Mouse (Mus musculus) kidney, embryonic 16.5 days (tissue): Measurements from ENCODE around the gene Edem3. TPM values are rescaled to one million over a fixed set of nuclear protein-coding genes. Genes with fewer than 3 reads are reported as not detected.

Experiments
- ATAC-seq: fragments of 200-750 bp; cut with Nextera tagmentation; 2 replicates; pipeline ENCODE4 v1.8.0; 2017; ENCODE audit warnings: moderate TSS enrichment; ENCODE audit not compliant: low FRiP score, low TSS enrichment
- H3K27ac ChIP-seq: fragments of 300-500 bp; sonication (generic); 2 replicates; pipeline ENCODE4 v1.5.1; 2014; ENCODE audit warnings: low read length
- H3K27me3 ChIP-seq: fragments of 300-500 bp; sonication (generic); 2 replicates; pipeline ENCODE4 v1.6.1; 2014; ENCODE audit warnings: low read length, control low read depth, mixed read lengths; ENCODE audit not compliant: insufficient read depth
- H3K36me3 ChIP-seq: fragments of 300-500 bp; sonication (generic); 2 replicates; pipeline ENCODE4 v1.6.1; 2014; ENCODE audit warnings: low read length, control low read depth, mixed read lengths; ENCODE audit not compliant: insufficient read depth
- H3K4me1 ChIP-seq: fragments of 300-500 bp; sonication (generic); 2 replicates; pipeline ENCODE4 v1.6.1; 2014; ENCODE audit warnings: low read length, control low read depth, mixed read lengths; ENCODE audit not compliant: insufficient read depth
- H3K4me2 ChIP-seq: fragments of 300-500 bp; sonication (generic); replicated peaks from 2 replicates; pipeline ENCODE4 v1.6.1; 2014; ENCODE audit warnings: low read depth, low read length
- H3K4me3 ChIP-seq: fragments of 300-500 bp; sonication (generic); 2 replicates; pipeline ENCODE4 v1.5.1; 2014; ENCODE audit warnings: mild to moderate bottlenecking, low read length
- H3K9ac ChIP-seq: fragments of 300-500 bp; sonication (generic); replicated peaks from 2 replicates; pipeline ENCODE4 v1.6.1; 2014; ENCODE audit warnings: low read length
- H3K9me3 ChIP-seq: fragments of 300-500 bp; sonication (generic); 2 replicates; pipeline ENCODE4 v1.6.1; 2016; ENCODE audit warnings: low read length, control low read depth
- WGBS: fragments of 180-500 bp; shearing (Covaris S2); extraction: QIAGEN DNeasy Blood & Tissue Kit; methylation state at CpG from one replicate; pipeline ENCODE4 v1.1.7; 2014; 5-methylcytosine and 5-hydroxymethylcytosine counted together
- polyA plus RNA-seq: library from polyadenylated mRNA; unstranded; fragments of >200 nt; fragmentation: Nextera tagmentation; extraction: Ambion mirVana; gene quantifications from 2 replicates; pipeline ENCODE4 v1.2.1, GENCODE M21; 2015

The Edem3 gene
- polyA plus RNA-seq, 1 experiment from 2014 or later: 16.6 TPM

DNA sequence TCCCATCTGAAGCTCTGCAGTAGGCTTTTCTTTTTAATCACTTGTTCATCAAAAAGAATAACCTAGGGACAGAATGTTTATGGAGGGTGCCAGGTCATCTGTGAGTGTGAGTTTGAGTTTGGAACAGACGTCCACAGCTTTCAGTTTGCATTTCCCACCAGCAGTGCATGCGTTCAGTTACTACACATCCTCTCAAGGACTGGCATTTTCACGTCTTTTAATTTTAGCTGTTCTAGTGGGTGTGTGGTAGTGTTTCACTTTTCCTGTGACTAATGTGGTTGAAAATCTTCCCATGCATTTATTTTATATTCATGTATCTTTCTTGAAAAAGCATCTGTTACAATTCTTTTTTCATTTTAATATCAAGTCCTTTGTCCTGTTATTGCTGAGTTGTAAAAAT is 9.1 kb downstream of the Edem3 start:
- WGBS: 67% methylated on average over 3 of the region's 3 CpGs

GRCm38 (mm10) chr1:151766166-151766565 is 11.0 kb downstream of the Edem3 start:
- Histone ChIP-seq H3K4me1 (no peaks in the 10 kb centered on the region), H3K9ac (no peak overlapping the region), H3K27me3 (no peaks in the 10 kb centered on the region), H3K36me3 (peaks cover 6% of the 10 kb centered on the region; the same call in 1 of the 2 replicates), H3K27ac (no peak overlapping the region), H3K4me3 (no peak overlapping the region), H3K9me3 (no peaks in the 10 kb centered on the region), H3K4me2 (no peak overlapping the region)
- no peak for ATAC-seq
- 92% methylated on average over 2 of the region's 2 CpGs for WGBS

More for the DNA sequence above, 9.1 kb downstream of the Edem3 start:
- ATAC-seq: no peak
- Histone ChIP-seq H3K9me3 (no peaks in the 10 kb centered on the region), H3K9ac (no peak overlapping the region), H3K4me2 (no peak overlapping the region), H3K27me3 (no peaks in the 10 kb centered on the region), H3K36me3 (no peaks in the 10 kb centered on the region; the same call in 1 of the 2 replicates), H3K4me1 (no peaks in the 10 kb centered on the region), H3K27ac (no peak overlapping the region), H3K4me3 (no peak overlapping the region)

GRCm38 (mm10) chr1:151766976-151767654 is 11.9 kb downstream of the Edem3 start:
- H3K27me3 ChIP-seq: no peaks in the 10 kb centered on the region
- no peak overlapping the region for H3K9ac ChIP-seq
- no peak overlapping the region for H3K4me3 ChIP-seq
- WGBS: 81% methylated on average over 3 of the region's 3 CpGs
- H3K36me3 ChIP-seq: peaks cover 6% of the 10 kb centered on the region; the same call in 1 of the 2 replicates
- H3K27ac ChIP-seq: no peak overlapping the region
- ATAC-seq: no peak
- H3K4me2 ChIP-seq: no peak overlapping the region
- H3K4me1 ChIP-seq: no peaks in the 10 kb centered on the region
- no peaks in the 10 kb centered on the region for H3K9me3 ChIP-seq

DNA sequence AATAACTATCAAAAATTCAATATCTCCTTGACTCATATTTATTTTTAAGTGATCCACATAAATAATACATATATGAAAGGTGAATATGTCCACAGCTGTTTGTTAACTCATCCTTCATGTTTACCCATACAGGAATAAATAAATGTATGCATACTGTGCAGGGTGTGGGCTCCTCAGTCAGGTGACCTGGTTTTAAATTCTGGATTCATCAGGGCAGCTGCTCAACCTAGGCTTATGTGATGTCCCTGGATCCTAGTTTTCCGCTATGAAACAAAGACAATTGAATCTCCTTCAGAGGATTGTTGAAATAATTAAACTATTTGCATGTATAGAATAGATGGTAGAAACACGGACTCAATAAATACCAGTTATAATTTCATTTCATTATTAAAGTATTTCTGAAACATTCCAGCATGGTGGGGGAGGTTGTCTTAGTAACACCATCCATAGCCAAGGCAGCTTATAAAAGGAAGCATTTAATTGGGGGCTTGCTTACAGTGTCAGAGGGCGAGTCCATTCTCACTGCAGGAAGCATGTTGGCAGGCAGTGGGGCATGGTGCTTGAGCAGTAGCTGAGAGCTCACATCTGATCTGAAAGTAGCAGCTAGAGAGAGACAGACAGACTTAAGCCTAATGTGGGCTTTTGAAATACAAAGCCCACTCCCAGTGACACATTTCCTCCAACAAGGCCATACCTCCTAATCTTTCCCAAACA is 14.2 kb downstream of the Edem3 start:
- no peaks in the 10 kb centered on the region for H3K4me1 ChIP-seq
- WGBS: 76% methylated on average over 3 of the region's 3 CpGs
- H3K9ac ChIP-seq: no peak overlapping the region
- 0 out of 2 replicates have a peak, but pooled peaks cover 6% of the 10 kb centered on the region for H3K36me3 ChIP-seq
- H3K27ac ChIP-seq: no peak overlapping the region
- no peaks in the 10 kb centered on the region for H3K9me3 ChIP-seq
- no peaks in the 10 kb centered on the region for H3K27me3 ChIP-seq
- no peak overlapping the region for H3K4me3 ChIP-seq
- no peak overlapping the region for H3K4me2 ChIP-seq
- no peak for ATAC-seq

GRCm38 (mm10) chr1:151777616-151778015 is 22.4 kb downstream of the Edem3 start:
- Histone ChIP-seq H3K4me1 (no peaks in the 10 kb centered on the region), H3K4me3 (no peak overlapping the region), H3K9ac (no peak overlapping the region), H3K27ac (no peak overlapping the region), H3K27me3 (no peaks in the 10 kb centered on the region), H3K4me2 (no peak overlapping the region), H3K9me3 (no peaks in the 10 kb centered on the region), H3K36me3 (peaks cover 33% of the 10 kb centered on the region)
- 92% methylated on average over 2 of the region's 2 CpGs for WGBS
- no peak for ATAC-seq

DNA sequence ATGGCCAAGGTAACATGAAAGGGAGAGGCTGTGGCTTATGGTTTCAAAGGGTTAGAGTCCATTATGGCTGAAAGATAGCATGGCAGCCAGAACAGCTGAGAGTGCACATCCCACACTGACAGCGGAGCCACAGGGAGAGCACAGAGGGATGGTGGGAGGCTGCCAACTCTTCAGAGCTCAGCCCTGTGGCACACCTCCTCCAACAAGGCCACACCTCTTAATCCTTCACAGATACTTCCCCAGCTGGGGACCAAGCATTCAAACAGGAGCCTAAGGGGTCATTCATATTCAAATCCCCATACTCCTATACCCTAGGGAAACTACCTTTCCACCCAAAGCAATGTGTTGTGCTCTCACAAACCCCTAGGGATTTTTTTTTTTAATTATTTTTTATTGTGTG is 23.4 kb downstream of the Edem3 start:
- H3K36me3 ChIP-seq: peaks cover 33% of the 10 kb centered on the region
- no peak overlapping the region for H3K4me3 ChIP-seq
- H3K9me3 ChIP-seq: no peaks in the 10 kb centered on the region
- no peak for ATAC-seq
- no peak overlapping the region for H3K9ac ChIP-seq
- H3K27ac ChIP-seq: no peak overlapping the region
- H3K4me2 ChIP-seq: no peak overlapping the region
- WGBS: 67% methylated on average over 1 of the region's 1 CpGs
- no peaks in the 10 kb centered on the region for H3K27me3 ChIP-seq
- H3K4me1 ChIP-seq: no peaks in the 10 kb centered on the region

DNA sequence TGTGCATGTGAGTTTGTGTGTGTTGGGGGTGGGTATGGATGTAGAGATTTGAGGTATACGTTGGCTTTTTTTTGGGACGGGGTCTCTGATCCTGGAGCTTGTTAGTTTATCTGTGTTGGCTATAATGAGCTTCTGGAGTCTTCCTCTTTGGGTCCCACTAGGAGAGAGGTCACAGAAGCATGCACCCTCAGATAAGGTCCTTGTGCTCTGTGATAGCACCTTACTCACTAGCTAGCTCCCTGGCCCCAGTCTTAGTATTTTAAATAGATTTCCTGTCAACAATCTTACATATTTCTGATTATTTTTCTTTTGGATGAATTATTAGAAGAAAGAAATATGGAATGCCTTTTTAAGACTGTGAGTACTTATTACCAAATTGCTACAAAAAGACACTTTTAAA is 24.1 kb downstream of the Edem3 start:
- H3K36me3 ChIP-seq: peaks cover 33% of the 10 kb centered on the region
- ATAC-seq: no peak

GRCm38 (mm10) chr1:151781447-151781846 is 26.3 kb downstream of the Edem3 start:
- Histone ChIP-seq H3K4me2 (no peak overlapping the region), H3K36me3 (peaks cover 29% of the 10 kb centered on the region), H3K4me3 (no peak overlapping the region), H3K9me3 (no peaks in the 10 kb centered on the region), H3K4me1 (no peaks in the 10 kb centered on the region), H3K27ac (no peak overlapping the region), H3K9ac (no peak overlapping the region), H3K27me3 (no peaks in the 10 kb centered on the region)
- 79% methylated on average over 7 of the region's 7 CpGs for WGBS
- no peak for ATAC-seq

More for the DNA sequence above, 24.1 kb downstream of the Edem3 start:
- Histone ChIP-seq H3K4me2 (no peak overlapping the region), H3K27ac (no peak overlapping the region), H3K4me1 (no peaks in the 10 kb centered on the region), H3K4me3 (no peak overlapping the region), H3K9ac (no peak overlapping the region), H3K9me3 (no peaks in the 10 kb centered on the region), H3K27me3 (no peaks in the 10 kb centered on the region)
- 94% methylated on average over 2 of the region's 2 CpGs for WGBS

DNA sequence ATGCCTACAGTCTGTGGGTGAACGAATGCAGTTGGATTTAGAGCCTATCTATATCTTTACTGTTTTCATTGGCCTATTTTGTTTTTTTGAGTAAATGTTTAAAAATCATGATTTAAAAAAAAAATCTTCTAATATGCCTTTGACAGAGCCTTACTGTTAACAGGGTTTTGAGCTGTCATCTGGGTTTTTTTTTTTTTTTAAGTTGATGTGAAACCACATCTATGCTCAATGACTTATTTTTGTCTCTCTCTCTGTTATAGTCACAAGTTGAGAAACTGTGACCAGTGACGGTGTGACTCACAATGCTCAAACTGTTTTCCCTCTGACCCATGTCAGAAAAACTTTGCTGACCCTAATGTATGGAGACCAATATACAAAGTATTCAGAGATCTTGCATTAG is 28.2 kb downstream of the Edem3 start:
- Histone ChIP-seq H3K4me3 (no peak overlapping the region), H3K4me1 (no peaks in the 10 kb centered on the region), H3K27me3 (no peaks in the 10 kb centered on the region), H3K9me3 (no peaks in the 10 kb centered on the region), H3K9ac (no peak overlapping the region), H3K27ac (no peak overlapping the region), H3K36me3 (peaks cover 24% of the 10 kb centered on the region), H3K4me2 (no peak overlapping the region)
- ATAC-seq: no peak
- 93% methylated on average over 2 of the region's 2 CpGs for WGBS

DNA sequence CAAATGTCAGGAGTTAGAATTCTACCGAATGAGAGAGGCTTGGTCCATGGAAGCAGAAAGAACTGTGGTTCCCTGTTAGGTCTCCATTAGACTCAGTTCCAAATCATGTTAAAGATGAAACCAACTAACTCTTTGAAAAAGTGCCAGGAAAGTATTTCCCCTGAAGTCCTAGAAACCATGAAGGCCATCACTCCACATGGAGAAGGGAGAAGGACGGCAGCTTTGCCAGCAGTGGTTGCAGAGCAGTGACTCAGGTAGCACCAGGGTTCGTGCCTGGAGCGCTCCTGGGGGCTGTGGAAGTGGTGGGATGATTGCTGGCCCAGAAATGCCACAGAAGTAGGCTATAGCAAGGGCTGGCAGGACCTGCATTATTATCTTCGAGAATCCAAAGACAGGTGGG is 31.2 kb downstream of the Edem3 start:
- no peak overlapping the region for H3K27ac ChIP-seq
- no peaks in the 10 kb centered on the region for H3K9me3 ChIP-seq
- H3K27me3 ChIP-seq: no peaks in the 10 kb centered on the region
- 87% methylated on average over 5 of the region's 5 CpGs for WGBS
- H3K36me3 ChIP-seq: peaks cover 11% of the 10 kb centered on the region
- ATAC-seq: no peak
- no peak overlapping the region for H3K9ac ChIP-seq
- H3K4me1 ChIP-seq: no peaks in the 10 kb centered on the region
- no peak overlapping the region for H3K4me2 ChIP-seq
- H3K4me3 ChIP-seq: no peak overlapping the region
